27 mouse cellular contexts compared by ENCODE assay signal in genomic region chr15:83667501-83667900, GRCm38 (mm10). TPM values are rescaled to one million over a fixed set of nuclear protein-coding genes. Genes with fewer than 3 reads are reported as not detected.
DNase-seq lines count a peak whose midpoint lies in the region; ATAC-seq and TF ChIP-seq lines count a peak whose summit lies in the region.
"Had no signal": no experiment of that assay in that cellular context is flagged by ENCODE, and none has a peak within 500 bp of the region (broad histone marks: within the 10 kb centered on the region; RNA-seq: fewer than 3 reads in every experiment).

No protein-coding gene starts in this region.

- TF ChIP-seq CTCF in lung, adult 2 months (IDR thresholded peaks at IDR 0.05; ENCODE audit: insufficient read depth, low read length), result no peak
- TF ChIP-seq CTCF in stomach, postnatal 0 days (IDR thresholded peaks at IDR 0.05; ENCODE audit: low read depth), result no peak

- intact Hi-C loops in heart, postnatal 10 days (cut with DNase I), result no loop called here

- peak; percentile 30 to 39 for DNase-seq in heart, postnatal 10 days
- no peak for DNase-seq in heart, postnatal 4 days
- peak; percentile 48 for DNase-seq in lung, postnatal 10 days
- DNase-seq in lung, adult 2 months, result no peak
- no peak for DNase-seq in stomach, postnatal 0 days (ENCODE audit: low spot score)
- no peak for DNase-seq in adrenal gland, postnatal 14 days
- DNase-seq: adrenal gland, adult 8-10 months; cerebellum, adult 11 months; cerebellum, postnatal 14 days; gastrocnemius, postnatal 36 days; kidney, postnatal 4 days; layer of hippocampus, adult 9-11 months; left cerebral cortex, postnatal 4 days; right cerebral cortex, postnatal 4 days; thymus, postnatal 25 days had no signal

- no peaks in the 10 kb centered on the region for H3K27me3 ChIP-seq in forebrain, embryonic 15.5 days
- H3K27me3 ChIP-seq in stomach, postnatal 0 days (ENCODE audit: control insufficient read depth, insufficient read depth, low read length), result no peaks in the 10 kb centered on the region
- H3K27me3 ChIP-seq: embryonic facial prominence, embryonic 13.5 days; hindbrain, embryonic 13.5 days; liver, embryonic 12.5 days had no signal

- 53% methylated on average over 6 of the region's 6 CpGs for WGBS in lung, adult 2 months
- WGBS in forebrain, embryonic 15.5 days, result 21% methylated on average over 6 of the region's 6 CpGs
- 30% methylated on average over 6 of the region's 6 CpGs for WGBS in stomach, postnatal 0 days

- peak overlapping the region; percentile 48; the same call in 1 of the 2 replicates for H3K27ac ChIP-seq in forebrain, embryonic 15.5 days (replicated peaks)
- no peak overlapping the region; the same call in 1 of the 2 replicates for H3K27ac ChIP-seq in stomach, postnatal 0 days (replicated peaks)
- H3K27ac ChIP-seq: embryonic facial prominence, embryonic 13.5 days; heart, embryonic 10.5 days; hindbrain, embryonic 13.5 days; kidney, embryonic 15.5 days; left cerebral cortex, adult 2 months; liver, embryonic 12.5 days; lung, embryonic 15.5 days; neural tube, embryonic 15.5 days had no signal

- ATAC-seq in forebrain, embryonic 15.5 days (replicated peaks), result peak; percentile 44; the same call in 1 of the 2 replicates
- ATAC-seq in stomach, postnatal 0 days (ENCODE audit: low FRiP score, low TSS enrichment), result peak; percentile 41; the same call in 1 of the 2 replicates
- ATAC-seq: intestine, embryonic 16.5 days; liver, embryonic 12.5 days; midbrain, embryonic 16.5 days had no signal

- H3K9ac ChIP-seq in forebrain, embryonic 15.5 days (replicated peaks), result no peak overlapping the region
- no peak overlapping the region for H3K9ac ChIP-seq in stomach, postnatal 0 days (ENCODE audit: low read length)
- H3K9ac ChIP-seq: embryonic facial prominence, embryonic 13.5 days; hindbrain, embryonic 13.5 days; kidney, embryonic 15.5 days; liver, embryonic 12.5 days; lung, embryonic 15.5 days; neural tube, embryonic 15.5 days had no signal

- H3K4me1 ChIP-seq in lung, adult 2 months (ENCODE audit: control insufficient read depth, insufficient read depth, low read length), result peaks cover 9% of the 10 kb centered on the region; the same call in 1 of the 2 replicates
- H3K4me1 ChIP-seq in forebrain, embryonic 15.5 days, result peaks cover 18% of the 10 kb centered on the region
- H3K4me1 ChIP-seq in stomach, postnatal 0 days (replicated peaks; ENCODE audit: control insufficient read depth, insufficient read depth), result no peaks in the 10 kb centered on the region
- H3K4me1 ChIP-seq: liver, embryonic 12.5 days; lung, embryonic 15.5 days had no signal

- no peaks in the 10 kb centered on the region for H3K36me3 ChIP-seq in forebrain, embryonic 15.5 days
- H3K36me3 ChIP-seq in stomach, postnatal 0 days (ENCODE audit: control insufficient read depth, insufficient read depth, low read length), result no peaks in the 10 kb centered on the region
- H3K36me3 ChIP-seq: hindbrain, embryonic 13.5 days; kidney, embryonic 15.5 days; liver, embryonic 12.5 days; lung, embryonic 15.5 days; neural tube, embryonic 15.5 days had no signal

- no peak overlapping the region for H3K4me3 ChIP-seq in lung, adult 2 months (replicated peaks; ENCODE audit: extremely low read depth, low read depth, low read length)
- H3K4me3 ChIP-seq in forebrain, embryonic 15.5 days, result no peak overlapping the region
- H3K4me3 ChIP-seq in stomach, postnatal 0 days (ENCODE audit: low read depth, low read length), result no peak overlapping the region
- H3K4me3 ChIP-seq: embryonic facial prominence, embryonic 13.5 days; heart, embryonic 10.5 days; hindbrain, embryonic 13.5 days; kidney, embryonic 15.5 days; left cerebral cortex, adult 2 months; liver, embryonic 12.5 days; lung, embryonic 15.5 days; neural tube, embryonic 15.5 days had no signal

- no peak for TF ChIP-seq POLR2A in lung, adult 2 months (IDR thresholded peaks at IDR 0.05; ENCODE audit: borderline replicate concordance, extremely low read depth, low read depth, low read length)

- no peak for TF ChIP-seq EP300 in stomach, postnatal 0 days (optimal IDR thresholded peaks at IDR 0.05)

- no peaks in the 10 kb centered on the region for H3K9me3 ChIP-seq in forebrain, embryonic 15.5 days
- no peaks in the 10 kb centered on the region for H3K9me3 ChIP-seq in stomach, postnatal 0 days (ENCODE audit: control insufficient read depth, low read length)
- H3K9me3 ChIP-seq: embryonic facial prominence, embryonic 13.5 days; heart, embryonic 10.5 days; hindbrain, embryonic 13.5 days; kidney, embryonic 15.5 days; liver, embryonic 12.5 days; lung, embryonic 15.5 days; neural tube, embryonic 15.5 days had no signal

- H3K4me2 ChIP-seq in forebrain, embryonic 15.5 days (replicated peaks), result no peak overlapping the region
- no peak overlapping the region for H3K4me2 ChIP-seq in stomach, postnatal 0 days (replicated peaks; ENCODE audit: low read depth)
- H3K4me2 ChIP-seq: embryonic facial prominence, embryonic 13.5 days; hindbrain, embryonic 13.5 days; kidney, embryonic 15.5 days; liver, embryonic 12.5 days; lung, embryonic 15.5 days; neural tube, embryonic 15.5 days had no signal

RNA-seq across cellular contexts. Expression of gene Scube1, which starts 57.3 kb away (rescaled TPM):
- 1 to 10 TPM; 4.3 to 5.6 TPM for total RNA-seq in heart, postnatal 10 days (2021)
- total RNA-seq in heart, postnatal 4 days (2021), result 1 to 10 TPM; 4.2 to 5.4 TPM
- polyA plus RNA-seq in lung, adult 2 months (2012; rRNA removed), result 17.2 and 18.8 TPM in 2 replicates
- 17.9 and 20.9 TPM in 2 replicates for polyA plus RNA-seq in forebrain, embryonic 15.5 days (2015; fragmentation: Nextera tagmentation; extraction: Ambion mirVana)
- polyA plus RNA-seq in stomach, postnatal 0 days (2015; fragmentation: Nextera tagmentation; extraction: Ambion mirVana), result 5.0 and 5.5 TPM in 2 replicates
- 5.9 and 6.6 TPM in 2 replicates for total RNA-seq in adrenal gland, postnatal 14 days (2021)
- polyA plus RNA-seq: C2C12 had no signal

Comparison
In these comparisons a context has a peak if more than half of its experiments do, and no peak if none do; other contexts are left out.
1. DNase-seq: peak in heart, postnatal 10 days (2 of 2) and lung, postnatal 10 days (single experiment); none in heart, postnatal 4 days (single experiment), lung, adult 2 months (single experiment), stomach, postnatal 0 days (single experiment) and adrenal gland, postnatal 14 days (single experiment).